Mouse (Mus musculus) ES-Bruce4 (cell line): ENCODE data around the gene Slc25a11. TPM values are rescaled to one million over a fixed set of nuclear protein-coding genes. Genes with fewer than 3 reads are reported as not detected.

Experiments
- H3K27ac ChIP-seq: 2 replicates; pipeline ENCODE4 v1.5.1; 2012; ENCODE audit warnings: low read length, inconsistent platforms; ENCODE audit not compliant: insufficient read depth
- H3K27me3 ChIP-seq: 2 replicates; pipeline ENCODE4 v1.6.1; 2012; ENCODE audit warnings: mild to moderate bottlenecking, low read length, inconsistent platforms; ENCODE audit not compliant: control insufficient read depth, poor library complexity, insufficient read depth, severe bottlenecking
- H3K36me3 ChIP-seq: 2 replicates; pipeline ENCODE4 v1.6.1; 2012; ENCODE audit warnings: inconsistent platforms, mild to moderate bottlenecking, low read length, moderate library complexity; ENCODE audit not compliant: control insufficient read depth, poor library complexity, insufficient read depth, severe bottlenecking
- H3K4me1 ChIP-seq: one replicate; pipeline ENCODE4 v1.8.1; 2011; ENCODE audit warnings: low read length; ENCODE audit not compliant: control insufficient read depth, insufficient read depth
- H3K4me3 ChIP-seq: 2 replicates; pipeline ENCODE4 v1.5.1; 2011; ENCODE audit warnings: low read depth, mild to moderate bottlenecking, low read length
- H3K9ac ChIP-seq: 2 replicates; pipeline ENCODE4 v1.6.1; 2012; ENCODE audit warnings: low read depth, mild to moderate bottlenecking, inconsistent platforms; ENCODE audit not compliant: poor library complexity, severe bottlenecking
- H3K9me3 ChIP-seq: replicated peaks from 2 replicates; pipeline ENCODE4 v1.6.1; 2012; ENCODE audit warnings: mild to moderate bottlenecking, low read length, inconsistent platforms; ENCODE audit not compliant: control insufficient read depth, poor library complexity, insufficient read depth, severe bottlenecking
- CTCF ChIP-seq: IDR thresholded peaks from one replicate; pipeline ENCODE4 v1.8.1; 2011; ENCODE audit warnings: low read depth, low read length
- EP300 ChIP-seq: IDR thresholded peaks from 2 replicates; pipeline ENCODE4 v1.6.1; 2011; ENCODE audit warnings: low read depth, low read length; ENCODE audit not compliant: insufficient read depth
- POLR2A ChIP-seq: IDR thresholded peaks from one replicate; pipeline ENCODE4 v1.8.1; 2011; ENCODE audit warnings: low read length; ENCODE audit not compliant: insufficient read depth
- polyA plus RNA-seq: library from polyadenylated mRNA; stranded (reverse); fragments of >200 nt; gene quantifications from 2 replicates; pipeline ENCODE4 v1.2.4, GENCODE M21; 2011; ENCODE audit warnings: low read depth; ENCODE audit not compliant: missing spikeins, insufficient read depth, insufficient read length

Gene Slc25a11
- 45.0 and 48.0 TPM in 2 replicates for polyA plus RNA-seq

- no peak for TF ChIP-seq CTCF
- peak; percentile 77 for TF ChIP-seq POLR2A
- 0 out of 2 replicates have a peak, but pooled peaks have one; percentile 25 for TF ChIP-seq EP300
- peak within 1 kb of the TSS; percentile 93 for H3K4me3 ChIP-seq
- peak within 1 kb of the TSS; percentile 78 for H3K27ac ChIP-seq
- peaks cover 2% of the 10 kb centered on the region for H3K4me1 ChIP-seq
- peak within 1 kb of the TSS; percentile 88 for H3K9ac ChIP-seq
- H3K36me3 ChIP-seq, result peaks cover 44% of the 10 kb centered on the region
- H3K27me3 ChIP-seq, result no peaks in the 10 kb centered on the region
- no peaks in the 10 kb centered on the region for H3K9me3 ChIP-seq
These were observed at the start of gene Slc25a11, which contains the start of gene Rnf167 for GRCm38 (mm10) chr11:70646691-70647650. Gene Slc25a11 (minus strand): TSS chr11:70647479. Gene Rnf167 (plus strand): TSS chr11:70647235.

DNA sequence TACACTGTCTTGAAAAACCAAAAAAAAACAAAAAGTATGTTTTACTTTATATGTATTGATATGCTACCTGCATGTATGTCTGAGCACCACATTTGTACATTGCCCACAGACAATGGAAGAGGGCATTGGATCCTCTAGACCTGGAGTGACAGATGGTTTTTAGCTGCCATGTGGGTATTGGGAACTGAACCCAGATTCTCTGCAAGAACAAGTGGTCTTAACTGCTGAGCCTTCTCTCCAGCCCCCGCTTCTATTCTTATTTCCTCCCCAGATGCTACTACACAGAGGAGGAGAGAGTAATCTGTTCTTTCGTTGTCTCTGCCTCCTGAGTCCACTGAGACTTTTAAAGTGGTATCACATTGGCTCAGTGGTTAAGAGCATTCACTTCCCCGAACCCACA is 46.2 kb upstream of the Slc25a11 start:
- Histone ChIP-seq H3K9me3 (no peaks in the 10 kb centered on the region), H3K9ac (no peak overlapping the region), H3K27ac (no peak overlapping the region), H3K4me1 (no peaks in the 10 kb centered on the region), H3K36me3 (no peaks in the 10 kb centered on the region), H3K27me3 (no peaks in the 10 kb centered on the region), H3K4me3 (no peak overlapping the region)
- TF ChIP-seq EP300 (no peak), POLR2A (no peak), CTCF (no peak)

GRCm38 (mm10) chr11:70689578-70689977 is 42.3 kb upstream of the Slc25a11 start:
- Histone ChIP-seq H3K36me3 (no peaks in the 10 kb centered on the region), H3K27me3 (no peaks in the 10 kb centered on the region), H3K4me1 (no peaks in the 10 kb centered on the region), H3K27ac (no peak overlapping the region), H3K9ac (no peak overlapping the region), H3K9me3 (no peaks in the 10 kb centered on the region), H3K4me3 (no peak overlapping the region)
- no peak for TF ChIP-seq CTCF
- no peak for TF ChIP-seq POLR2A
- no peak for TF ChIP-seq EP300

GRCm38 (mm10) chr11:70688372-70688771 is 41.1 kb upstream of the Slc25a11 start:
- H3K27ac ChIP-seq, result no peak overlapping the region
- no peaks in the 10 kb centered on the region for H3K27me3 ChIP-seq
- no peaks in the 10 kb centered on the region for H3K9me3 ChIP-seq
- no peaks in the 10 kb centered on the region for H3K36me3 ChIP-seq
- no peak for TF ChIP-seq EP300
- TF ChIP-seq CTCF, result no peak
- TF ChIP-seq POLR2A, result no peak
- H3K4me1 ChIP-seq, result no peaks in the 10 kb centered on the region
- peak overlapping the region; percentile 90 for H3K4me3 ChIP-seq
- H3K9ac ChIP-seq, result peak overlapping the region; percentile 67

DNA sequence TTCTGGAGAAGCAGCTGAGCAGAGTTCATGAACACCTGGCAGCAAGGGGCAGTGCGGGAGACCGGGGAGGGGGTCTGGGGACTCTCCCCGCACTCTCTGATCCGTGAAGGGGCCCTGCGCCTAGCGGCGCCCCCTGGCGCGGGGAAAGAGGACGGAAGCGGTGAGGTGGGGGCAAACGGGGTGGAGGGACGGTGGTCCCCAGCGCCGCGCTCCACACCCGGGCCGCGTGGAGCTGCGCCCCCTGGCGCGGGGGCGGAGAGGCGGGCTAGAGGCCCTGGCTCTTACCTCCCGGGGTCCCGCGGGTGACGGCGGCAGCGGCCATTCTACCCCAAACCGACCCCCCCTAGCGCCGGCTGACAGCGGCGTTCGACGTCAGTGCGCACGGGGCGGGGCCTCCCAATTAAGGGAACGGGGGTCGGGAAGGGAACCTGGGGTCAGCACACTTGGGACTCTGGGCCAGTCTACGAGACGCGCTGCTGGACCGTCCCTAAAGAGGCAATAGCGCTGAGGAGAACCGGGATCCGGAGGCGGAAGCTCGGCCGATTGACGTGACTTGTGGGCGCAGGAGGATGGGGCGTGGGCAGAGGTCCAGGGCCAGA is 40.4 kb upstream of the Slc25a11 start, which contains the start of gene Camta2:
Camta2 (minus strand) TSS at position 505 of the 599 bp plus-strand sequence.
- peak within 1 kb of the TSS; percentile 67 for H3K9ac ChIP-seq

More for the DNA sequence above, 40.4 kb upstream of the Slc25a11 start, which contains the start of gene Camta2:
- peak within 1 kb of the TSS; percentile 90 for H3K4me3 ChIP-seq
- TF ChIP-seq POLR2A (peak; percentile 32), CTCF (peak; percentile 33), EP300 (no peak)
- H3K36me3 ChIP-seq, result no peaks in the 10 kb centered on the region
- H3K27ac ChIP-seq, result no peak within 1 kb of the TSS
- no peaks in the 10 kb centered on the region for H3K9me3 ChIP-seq
- peaks cover 2% of the 10 kb centered on the region for H3K4me1 ChIP-seq
- no peaks in the 10 kb centered on the region for H3K27me3 ChIP-seq
